Mouse (Mus musculus) ES-E14 (cell line): ENCODE measurements around the gene Nprl3.
"Not testable (repeated sequence)": the region's sequence is repeated elsewhere in the genome, so short reads cannot be mapped to it uniquely, and the experiment has no call there.

ENCODE experiments used
- CHD2 ChIP-seq: IDR thresholded peaks from 2 replicates; pipeline ENCODE4 v1.6.1; 2014; ENCODE audit warnings: mild to moderate bottlenecking, low read depth, low read length, inconsistent platforms
- HCFC1 ChIP-seq: IDR thresholded peaks from 2 replicates; pipeline ENCODE4 v1.6.1; 2012; ENCODE audit warnings: low read length, inconsistent platforms, borderline replicate concordance; ENCODE audit not compliant: insufficient read depth
- MAFK ChIP-seq: IDR thresholded peaks from 2 replicates; pipeline ENCODE4 v1.6.1; 2014; ENCODE audit warnings: mild to moderate bottlenecking, low read depth, low read length, inconsistent platforms; ENCODE audit not compliant: insufficient read depth
- ZC3H11A ChIP-seq: IDR thresholded peaks from 2 replicates; pipeline ENCODE4 v1.6.1; 2012; ENCODE audit warnings: low read depth, mild to moderate bottlenecking, inconsistent platforms, low read length, borderline replicate concordance

GRCm38 (mm10) chr11:32285887-32286286 lies 18.4 kb upstream of the Nprl3 start:
- TF ChIP-seq CHD2, MAFK, HCFC1, ZC3H11A: not testable (repeated sequence)
